Mouse (Mus musculus): ENCODE measurements around the gene Hoxa4. TPM values are rescaled to one million over a fixed set of nuclear protein-coding genes. Genes with fewer than 3 reads are reported as not detected.

Gene Hoxa4
- total and polyA plus RNA-seq, 3 experiments: 0.19 TPM; not detected in 2

DNA sequence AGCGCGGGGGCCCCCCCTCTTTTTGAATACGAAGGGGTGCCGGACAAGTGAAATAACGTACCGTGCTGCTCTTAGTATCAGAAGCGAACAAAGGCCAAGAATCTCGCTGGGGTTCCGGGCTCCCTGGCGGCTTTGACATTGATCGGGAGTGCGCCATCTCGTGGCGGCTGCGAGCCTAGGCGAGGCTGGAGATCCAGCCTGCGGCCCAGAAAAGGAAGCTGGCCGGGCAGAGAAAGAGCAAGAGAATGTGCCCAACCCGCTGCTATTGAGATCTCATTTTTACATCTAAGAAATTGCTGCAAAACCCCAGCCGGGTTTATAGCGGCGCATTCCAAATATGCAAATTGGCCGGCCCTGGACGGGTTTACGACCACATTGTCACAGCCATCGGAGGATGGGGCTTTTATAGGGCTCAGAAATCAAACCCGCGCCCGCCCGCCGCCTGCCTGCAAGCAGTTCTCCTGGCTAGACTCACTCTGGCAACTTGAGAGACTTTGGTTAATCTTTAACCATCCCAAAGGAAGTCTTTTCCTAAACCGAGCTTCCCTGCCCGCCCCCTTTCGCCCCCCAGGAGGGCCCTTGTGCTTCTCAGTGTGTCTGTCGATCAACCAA lies 48.9 kb upstream of the Hoxa4 start, which contains the start of gene Hoxa10:
Gene Hoxa10 (minus strand): TSS at position 466 of the 612 bp plus-strand sequence.
- Histone ChIP-seq H3K4me3 (replicated peaks in 1 of 3; ENCODE audit: low read depth in 2 of 3, low read length in 2 of 3, poor library complexity in 1 of 3) (peak within 1 kb of the TSS; percentile 60 to 72 (median 68)), H3K4me2 (ENCODE audit: insufficient read depth, low read depth, poor library complexity, severe bottlenecking) (peak within 1 kb of the TSS; percentile 91), H3K36me3 (replicated peaks in 1 of 2; ENCODE audit: control insufficient read depth in 1 of 2, insufficient read depth in 1 of 2, low read length in 1 of 2) (peaks cover 0 to 12% of the 10 kb centered on the region in 2 experiments), H3K27ac (ENCODE audit: insufficient read depth, low read depth) (no peak within 1 kb of the TSS), H3K9me3 (replicated peaks; ENCODE audit: low read length) (peaks cover 9% of the 10 kb centered on the region), H3K9ac (ENCODE audit: insufficient read depth, low read depth) (peak within 1 kb of the TSS; percentile 77), H3K4me1 (ENCODE audit: control insufficient read depth in 1 of 2, insufficient read depth in 2 of 2) (peaks cover 0 to 12% of the 10 kb centered on the region in 2 experiments; a peak in 2 of 4 replicates), H3K79me2 (replicated peaks; ENCODE audit: control insufficient read depth, extremely low read depth, insufficient read depth, poor library complexity, severe bottlenecking) (no peaks in the 10 kb centered on the region), H3K27me3 (replicated peaks) (no peaks in the 10 kb centered on the region)
- dilution Hi-C loops (cut with MboI; ENCODE audit: extremely low pct_ligation_motif_present, extremely low pct_unique_long_range_greater_than_20kb, low sequenced_read_pairs): no loop called here
- peak; percentile 87 for DNase-seq (ENCODE audit: extremely low read depth)
- TF ChIP-seq TCF12 (IDR thresholded peaks at IDR 0.05; ENCODE audit: low read depth, low read length) (peak; percentile 57; the same call in 1 of the 2 replicates), PAX5 (IDR thresholded peaks at IDR 0.05; ENCODE audit: low read length) (no peak), MYC (IDR thresholded peaks at IDR 0.05; ENCODE audit: low read depth, low read length) (0 out of 2 replicates have a peak, but pooled peaks have one; percentile 30), MXI1 (IDR thresholded peaks at IDR 0.05; ENCODE audit: low read depth, low read length) (no peak), ZKSCAN1 (IDR thresholded peaks at IDR 0.05; ENCODE audit: borderline replicate concordance, low read depth, low read length) (no peak), RAD21 (IDR thresholded peaks at IDR 0.05; ENCODE audit: low read depth, low read length) (peak; percentile 39), JUN (IDR thresholded peaks at IDR 0.05; ENCODE audit: insufficient read depth, low read depth, low read length) (0 out of 2 replicates have a peak, but pooled peaks have one; percentile 2), NELFE (IDR thresholded peaks at IDR 0.05; ENCODE audit: low read depth, low read length) (peak; percentile 64), USF2 (conservative IDR thresholded peaks at IDR 0.05; ENCODE audit: low read depth, low read length) (no peak), MAFK (IDR thresholded peaks at IDR 0.05; ENCODE audit: insufficient replicate concordance, low read length) (no peak), SMC3 (IDR thresholded peaks at IDR 0.05; ENCODE audit: low read depth, low read length) (peak; percentile 65), POLR2A (IDR thresholded peaks at IDR 0.05; ENCODE audit: low read depth, low read length) (peak; percentile 55; the same call in 1 of the 2 replicates), USF1 (IDR thresholded peaks at IDR 0.05; ENCODE audit: low read depth, low read length) (no peak), MAX (IDR thresholded peaks at IDR 0.05; ENCODE audit: low read length) (peak; percentile 43; the same call in 1 of the 2 replicates), NRF1 (IDR thresholded peaks at IDR 0.05; ENCODE audit: low read depth, low read length) (peak; percentile 27; the same call in 1 of the 2 replicates), TBP (conservative IDR thresholded peaks at IDR 0.05; ENCODE audit: low read depth, low read length) (0 out of 2 replicates have a peak, but pooled peaks have one; percentile 5), UBTF (IDR thresholded peaks at IDR 0.05; ENCODE audit: low read depth, low read length) (peak; percentile 84; the same call in 1 of the 2 replicates), CHD1 (IDR thresholded peaks at IDR 0.05; ENCODE audit: low read depth, low read length) (0 out of 2 replicates have a peak, but pooled peaks have one; percentile 33), IRF4 (IDR thresholded peaks at IDR 0.05; ENCODE audit: low read depth, low read length) (peak; percentile 45; the same call in 1 of the 2 replicates), ELF1 (IDR thresholded peaks at IDR 0.05; ENCODE audit: low read depth, low read length) (peak; percentile 71), POLR2AphosphoS2 (IDR thresholded peaks at IDR 0.05; ENCODE audit: low read depth, low read length) (no peak), CTCF (conservative IDR thresholded peaks at IDR 0.05 in 1 of 2, IDR thresholded peaks at IDR 0.05 in 1 of 2; ENCODE audit: low read depth in 2 of 2, low read length in 2 of 2) (peak; percentile 20 to 85; a peak in 2 of 4 replicates), MEF2A (IDR thresholded peaks at IDR 0.05; ENCODE audit: borderline replicate concordance, low read depth, low read length) (0 out of 2 replicates have a peak, but pooled peaks have one; percentile 35), ETS1 (conservative IDR thresholded peaks at IDR 0.05; ENCODE audit: low read depth, low read length) (no peak), BHLHE40 (IDR thresholded peaks at IDR 0.05; ENCODE audit: low read depth, low read length) (peak; percentile 21; the same call in 1 of the 2 replicates), ZNF384 (IDR thresholded peaks at IDR 0.05; ENCODE audit: low read depth, low read length) (no peak), HCFC1 (IDR thresholded peaks at IDR 0.05; ENCODE audit: low read depth, low read length) (0 out of 2 replicates have a peak, but pooled peaks have one; percentile 26), ZC3H11A (IDR thresholded peaks at IDR 0.05; ENCODE audit: low read depth, low read length) (0 out of 2 replicates have a peak, but pooled peaks have one; percentile 4), RCOR1 (conservative IDR thresholded peaks at IDR 0.05; ENCODE audit: low read depth, low read length) (no peak)
- in situ Hi-C loops (cut with MboI; ENCODE audit: low pct_ligation_motif_present, low pct_unique_long_range_greater_than_20kb, low sequenced_read_pairs): no loop called here

Data from CH12.LX (cell line).